Mouse (Mus musculus) heart, embryonic 13.5 days (tissue): ENCODE measurements around the gene Mvb12a. TPM values are rescaled to one million over a fixed set of nuclear protein-coding genes. Genes with fewer than 3 reads are reported as not detected.
A peak's percentile ranks its signal among the peaks of the same experiment; 100 is the strongest.
"Not testable (repeated sequence)": the region's sequence is repeated elsewhere in the genome, so short reads cannot be mapped to it uniquely, and the experiment has no call there.

Source experiments
- ATAC-seq: fragments of 200-750 bp; cut with Nextera tagmentation; 2 replicates; pipeline ENCODE4 v1.8.0; 2017; ENCODE audit warnings: moderate TSS enrichment; ENCODE audit not compliant: insufficient number of reproducible peaks, low FRiP score, low TSS enrichment; ENCODE audit errors: extremely low read depth
- H3K27ac ChIP-seq: fragments of 300-500 bp; sonication (generic); replicated peaks from 2 replicates; pipeline ENCODE4 v1.5.1; 2015; ENCODE audit warnings: moderate library complexity, mild to moderate bottlenecking, inconsistent platforms
- H3K27me3 ChIP-seq: fragments of 300-500 bp; sonication (generic); replicated peaks from 2 replicates; pipeline ENCODE4 v1.6.1; 2015; ENCODE audit warnings: mild to moderate bottlenecking, inconsistent platforms
- H3K36me3 ChIP-seq: fragments of 300-500 bp; sonication (generic); 2 replicates; pipeline ENCODE4 v1.6.1; 2015; ENCODE audit warnings: mild to moderate bottlenecking, inconsistent platforms
- H3K4me1 ChIP-seq: fragments of 300-500 bp; sonication (generic); 2 replicates; pipeline ENCODE4 v1.6.1; 2015; ENCODE audit warnings: inconsistent platforms
- H3K4me2 ChIP-seq: fragments of 300-500 bp; sonication (generic); 2 replicates; pipeline ENCODE4 v1.6.1; 2015; ENCODE audit warnings: inconsistent platforms, mild to moderate bottlenecking, moderate library complexity
- H3K4me3 ChIP-seq: fragments of 300-500 bp; sonication (generic); 2 replicates; pipeline ENCODE4 v1.5.1; 2015; ENCODE audit warnings: moderate library complexity, mild to moderate bottlenecking, inconsistent platforms
- H3K9ac ChIP-seq: fragments of 300-500 bp; sonication (generic); 2 replicates; pipeline ENCODE4 v1.6.1; 2015; ENCODE audit warnings: inconsistent platforms, mild to moderate bottlenecking, moderate library complexity
- H3K9me3 ChIP-seq: fragments of 300-500 bp; sonication (generic); 2 replicates; pipeline ENCODE4 v1.6.1; 2016; ENCODE audit warnings: inconsistent platforms
- WGBS: fragments of 180-500 bp; shearing (Covaris S2); methylation state at CpG from one replicate; pipeline ENCODE4 v1.1.7; 2015; ENCODE audit warnings: mixed read lengths; 5-methylcytosine and 5-hydroxymethylcytosine counted together
- polyA plus RNA-seq: library from polyadenylated mRNA; unstranded; fragments of >200 nt; fragmentation: Nextera tagmentation; extraction: Ambion mirVana; gene quantifications from 2 replicates; pipeline ENCODE4 v1.2.1, GENCODE M21; 2015

Gene Mvb12a
- polyA plus RNA-seq, 1 experiment from 2014 or later, result 58.8 TPM

DNA sequence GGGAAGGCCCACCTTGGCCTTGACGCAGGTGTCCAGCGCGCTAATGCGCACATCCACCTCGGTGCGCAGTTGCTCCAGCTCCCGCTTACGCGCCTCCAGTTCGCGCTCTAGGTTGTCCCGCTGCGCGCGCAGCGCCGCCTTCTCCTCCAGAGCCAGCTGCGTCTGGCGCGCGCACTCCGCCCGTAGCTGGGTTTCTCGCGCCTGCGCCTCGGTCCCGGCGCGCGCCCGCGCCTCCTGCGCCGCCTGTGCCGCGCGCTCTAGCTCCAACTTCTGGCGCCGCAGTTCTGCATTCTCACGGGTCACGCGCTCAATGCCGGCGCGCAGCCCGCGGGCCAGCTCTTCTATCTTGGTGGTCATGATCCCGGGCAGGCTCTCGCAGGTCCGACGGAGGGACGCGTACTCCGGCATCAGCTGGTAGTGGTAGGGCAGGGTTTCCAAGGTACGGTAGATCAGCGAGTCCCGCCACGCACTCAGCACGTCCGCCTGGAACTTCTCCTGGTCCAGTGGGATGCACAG, 35.1 kb upstream of the Mvb12a start:
- Histone ChIP-seq H3K4me2 (peak overlapping the region; percentile 80), H3K36me3 (no peaks in the 10 kb centered on the region), H3K9ac (peak overlapping the region; percentile 76), H3K27ac (no peak overlapping the region), H3K27me3 (peaks cover 79% of the 10 kb centered on the region), H3K4me3 (peak overlapping the region; percentile 51), H3K4me1 (peaks cover 17% of the 10 kb centered on the region), H3K9me3 (no peaks in the 10 kb centered on the region)
- WGBS, result under 1% methylated on average over 56 of the region's 61 CpGs
- ATAC-seq, result peak; percentile 47; the same call in 1 of the 2 replicates

GRCm38 (mm10) chr8:71509316-71509715, 33.4 kb upstream of the Mvb12a start:
- Histone ChIP-seq H3K27me3 (peaks cover 80% of the 10 kb centered on the region), H3K4me2 (peak overlapping the region; percentile 80), H3K9ac (peak overlapping the region; percentile 74), H3K36me3 (no peaks in the 10 kb centered on the region), H3K27ac (no peak overlapping the region), H3K9me3 (no peaks in the 10 kb centered on the region), H3K4me1 (peaks cover 17% of the 10 kb centered on the region), H3K4me3 (peak overlapping the region; percentile 46)
- 50% methylated on average over 2 of the region's 2 CpGs for WGBS
- no peak for ATAC-seq

- H3K4me2 ChIP-seq, result peak within 1 kb of the TSS; percentile 80
- peak within 1 kb of the TSS; percentile 58 for H3K9ac ChIP-seq
- peaks cover 56% of the 10 kb centered on the region for H3K27me3 ChIP-seq
- H3K9me3 ChIP-seq, result no peaks in the 10 kb centered on the region
- H3K4me1 ChIP-seq, result peaks cover 17% of the 10 kb centered on the region
- H3K36me3 ChIP-seq, result no peaks in the 10 kb centered on the region
- peak within 1 kb of the TSS; percentile 46 for H3K4me3 ChIP-seq
- H3K27ac ChIP-seq, result peak within 1 kb of the TSS; percentile 59
- peak; percentile 53; the same call in 1 of the 2 replicates for ATAC-seq
- WGBS, result 20% methylated on average over 14 of the region's 14 CpGs
These were observed 31.1 kb upstream of the Mvb12a start, which contains the start of gene Plvap for GRCm38 (mm10) chr8:71511644-71512043. TSS of gene Plvap (minus strand) at chr8:71511752.

GRCm38 (mm10) chr8:71513018-71513754, 29.5 kb upstream of the Mvb12a start:
- peaks cover 41% of the 10 kb centered on the region for H3K27me3 ChIP-seq
- H3K9me3 ChIP-seq, result no peaks in the 10 kb centered on the region
- WGBS, result 50% methylated on average over 15 of the region's 15 CpGs
- H3K4me2 ChIP-seq, result no peak overlapping the region
- H3K36me3 ChIP-seq, result no peaks in the 10 kb centered on the region
- ATAC-seq, result no peak
- H3K4me1 ChIP-seq, result peaks cover 2% of the 10 kb centered on the region; the same call in 1 of the 2 replicates
- peak overlapping the region; percentile 59 for H3K27ac ChIP-seq
- H3K4me3 ChIP-seq, result no peak overlapping the region
- no peak overlapping the region for H3K9ac ChIP-seq

DNA sequence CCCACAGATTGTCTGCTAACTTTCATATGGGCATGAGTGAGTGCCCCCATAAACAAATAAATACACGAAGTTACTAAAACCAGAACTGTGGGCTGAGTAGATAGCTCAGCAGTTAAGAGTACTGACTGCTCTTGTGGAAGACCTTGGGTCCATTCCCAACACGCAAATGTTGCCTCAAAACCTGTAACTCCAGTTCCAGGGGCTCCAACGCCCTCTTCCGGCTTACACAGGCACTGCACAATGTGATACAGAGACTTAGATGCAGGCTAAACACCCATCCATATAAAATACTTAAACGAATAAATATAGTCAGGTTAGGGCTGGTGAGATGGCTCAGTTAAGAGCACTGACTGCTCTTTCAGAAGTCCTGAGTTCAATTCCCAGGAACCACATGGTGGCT, 27.7 kb upstream of the Mvb12a start:
- no peaks in the 10 kb centered on the region for H3K36me3 ChIP-seq
- no peaks in the 10 kb centered on the region for H3K9me3 ChIP-seq
- no peak overlapping the region for H3K9ac ChIP-seq
- no peak for ATAC-seq
- H3K27ac ChIP-seq, result no peak overlapping the region
- H3K27me3 ChIP-seq, result peaks cover 23% of the 10 kb centered on the region
- WGBS, result 65% methylated on average over 5 of the region's 5 CpGs
- no peak overlapping the region for H3K4me3 ChIP-seq
- H3K4me1 ChIP-seq, result no peaks in the 10 kb centered on the region; the same call in 1 of the 2 replicates
- H3K4me2 ChIP-seq, result no peak overlapping the region

DNA sequence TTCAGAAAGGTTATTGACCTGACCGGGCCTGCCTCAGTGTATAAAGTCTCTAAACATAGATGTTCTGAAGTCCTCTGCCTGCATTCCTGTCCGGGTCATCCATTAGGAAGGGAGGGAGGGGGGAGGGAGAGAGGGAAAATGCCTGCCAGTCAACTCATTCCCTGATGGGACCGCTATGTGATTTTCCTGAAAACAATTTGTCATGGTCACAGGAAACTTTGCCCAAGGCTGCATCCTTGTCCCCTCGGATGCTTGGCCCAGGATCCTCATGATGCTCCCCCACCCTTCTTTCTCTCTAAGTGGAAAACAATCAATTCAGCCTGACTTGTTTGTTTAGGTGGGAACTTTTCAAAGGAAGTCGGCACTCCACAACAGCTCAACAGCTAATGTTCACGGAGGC, 25.9 kb upstream of the Mvb12a start:
- H3K4me1 ChIP-seq, result peaks cover 8% of the 10 kb centered on the region
- no peak overlapping the region for H3K27ac ChIP-seq
- H3K27me3 ChIP-seq, result peaks cover 17% of the 10 kb centered on the region
- H3K9me3 ChIP-seq, result no peaks in the 10 kb centered on the region
- 19% methylated on average over 6 of the region's 6 CpGs for WGBS
- no peak overlapping the region for H3K4me3 ChIP-seq
- no peak for ATAC-seq
- H3K4me2 ChIP-seq, result no peak overlapping the region
- H3K9ac ChIP-seq, result no peak overlapping the region
- no peaks in the 10 kb centered on the region for H3K36me3 ChIP-seq

GRCm38 (mm10) chr8:71519037-71519825, 23.5 kb upstream of the Mvb12a start:
- Histone ChIP-seq H3K27me3 (peaks cover 16% of the 10 kb centered on the region; the same call in 1 of the 2 replicates), H3K4me1 (peaks cover 11% of the 10 kb centered on the region)
- not testable (repeated sequence) for H3K36me3 ChIP-seq, ATAC-seq, H3K4me3 ChIP-seq, H3K9me3 ChIP-seq, H3K9ac ChIP-seq, H3K27ac ChIP-seq, H3K4me2 ChIP-seq
- 33% methylated on average over 9 of the region's 10 CpGs for WGBS

- 3% methylated on average over 17 of the region's 17 CpGs for WGBS
- H3K4me2 ChIP-seq, result peak overlapping the region; percentile 42
- H3K4me3 ChIP-seq, result 0 out of 2 replicates have a peak overlapping the region, but pooled peaks have one; percentile 3
- peaks cover 28% of the 10 kb centered on the region for H3K4me1 ChIP-seq
- H3K27ac ChIP-seq, result no peak overlapping the region
- H3K27me3 ChIP-seq, result peaks cover 37% of the 10 kb centered on the region
- ATAC-seq, result peak; percentile 62
- no peaks in the 10 kb centered on the region for H3K36me3 ChIP-seq
- no peaks in the 10 kb centered on the region for H3K9me3 ChIP-seq
- H3K9ac ChIP-seq, result peak overlapping the region; percentile 56; the same call in 1 of the 2 replicates
These were observed 21.1 kb upstream of the Mvb12a start for GRCm38 (mm10) chr8:71521634-71522033.

- no peaks in the 10 kb centered on the region for H3K9me3 ChIP-seq
- peaks cover 32% of the 10 kb centered on the region for H3K27me3 ChIP-seq
- H3K4me3 ChIP-seq, result peak within 1 kb of the TSS; percentile 35
- H3K36me3 ChIP-seq, result no peaks in the 10 kb centered on the region
- 12% methylated on average over 46 of the region's 46 CpGs for WGBS
- H3K4me2 ChIP-seq, result peak within 1 kb of the TSS; percentile 61
- no peak for ATAC-seq
- peak within 1 kb of the TSS; percentile 74 for H3K9ac ChIP-seq
- H3K27ac ChIP-seq, result peak within 1 kb of the TSS; percentile 87
- H3K4me1 ChIP-seq, result peaks cover 48% of the 10 kb centered on the region
These were observed 17.3 kb upstream of the Mvb12a start, which contains the start of gene Ccdc194 for GRCm38 (mm10) chr8:71525226-71526050. TSS of gene Ccdc194 (minus strand) at chr8:71525711.

GRCm38 (mm10) chr8:71526272-71526671, 16.4 kb upstream of the Mvb12a start:
- Histone ChIP-seq H3K27me3 (peaks cover 25% of the 10 kb centered on the region), H3K27ac (peak overlapping the region; percentile 87), H3K36me3 (no peaks in the 10 kb centered on the region), H3K9ac (peak overlapping the region; percentile 50; the same call in 1 of the 2 replicates), H3K4me2 (peak overlapping the region; percentile 61; the same call in 1 of the 2 replicates), H3K4me3 (no peak overlapping the region), H3K9me3 (no peaks in the 10 kb centered on the region), H3K4me1 (peaks cover 46% of the 10 kb centered on the region)
- ATAC-seq, result no peak
- 8% methylated on average over 6 of the region's 6 CpGs for WGBS
